Mouse (Mus musculus) olfactory bulb, adult 2 months (tissue): ENCODE data around the gene Six3.

ENCODE experiments used
- CTCF ChIP-seq: fragments of 200-500 bp; IDR thresholded peaks from 2 replicates; pipeline ENCODE4 v1.5.1; 2012; ENCODE audit warnings: low read depth, mild to moderate bottlenecking, low read length, moderate library complexity; ENCODE audit not compliant: insufficient read depth
- POLR2A ChIP-seq: fragments of 200-500 bp; IDR thresholded peaks from 2 replicates; pipeline ENCODE4 v1.6.1; 2012; ENCODE audit warnings: mild to moderate bottlenecking, low read depth, low read length, moderate library complexity; ENCODE audit not compliant: insufficient read depth

- no peak for TF ChIP-seq CTCF
- no peak for TF ChIP-seq POLR2A
Measured at GRCm38 (mm10) chr17:85578290-85578689, 35.1 kb upstream of the Six3 start.
